Mouse (Mus musculus) activated CD4-positive, CD25-positive, alpha-beta regulatory T cell, adult 4 months (primary cell): ENCODE measurements around the gene Olfr263. TPM values are rescaled to one million over a fixed set of nuclear protein-coding genes. Genes with fewer than 3 reads are reported as not detected.
"Not testable (repeated sequence)": the region's sequence is repeated elsewhere in the genome, so short reads cannot be mapped to it uniquely, and the experiment has no call there.

Experiments used
- ATAC-seq: one replicate; pipeline ENCODE4 v1.8.0; 2017
- polyA plus RNA-seq, 2 experiments: library from polyadenylated mRNA; unstranded; fragments of 100-300 nt; shearing (Covaris generic); gene quantifications; one replicate each; pipeline ENCODE4 v1.2.1; 2017

The Olfr263 gene
- not detected for polyA plus RNA-seq

- ATAC-seq = not testable (repeated sequence)
These were observed at the start of gene Olfr263 for GRCm38 (mm10) chr13:21129339-21129738. Olfr263 (plus strand) TSS chr13:21129639.

- ATAC-seq = no peak
These were observed 46.8 kb upstream of the Olfr263 start for GRCm38 (mm10) chr13:21082686-21083085.

- ATAC-seq = no peak
These were observed 19.7 kb upstream of the Olfr263 start for GRCm38 (mm10) chr13:21109759-21110158.

GRCm38 (mm10) chr13:21110441-21110840 lies 19.0 kb upstream of the Olfr263 start:
- ATAC-seq = no peak

GRCm38 (mm10) chr13:21111183-21111582 lies 18.3 kb upstream of the Olfr263 start, which contains the start of gene Olfr1369-ps1:
Olfr1369-ps1 (plus strand) TSS chr13:21111483.
- ATAC-seq = not testable (repeated sequence)

GRCm38 (mm10) chr13:21114121-21114520 lies 15.3 kb upstream of the Olfr263 start:
- no peak for ATAC-seq

- no peak for ATAC-seq
These were observed 13.0 kb downstream of the Olfr263 start for GRCm38 (mm10) chr13:21142421-21142820.

- ATAC-seq = no peak
These were observed 16.3 kb downstream of the Olfr263 start, which contains the start of gene Olfr1368 for GRCm38 (mm10) chr13:21145767-21146166. Olfr1368 (minus strand) TSS chr13:21145867.

GRCm38 (mm10) chr13:21155888-21156287 lies 26.4 kb downstream of the Olfr263 start:
- ATAC-seq = no peak

GRCm38 (mm10) chr13:21158071-21158470 lies 28.6 kb downstream of the Olfr263 start:
- no peak for ATAC-seq

- peak; percentile 54 for ATAC-seq
These were observed 29.5 kb downstream of the Olfr263 start for GRCm38 (mm10) chr13:21158785-21159474.

GRCm38 (mm10) chr13:21159475-21159819 lies 30.0 kb downstream of the Olfr263 start:
- ATAC-seq = peak; percentile 16

- ATAC-seq = no peak
These were observed 30.6 kb downstream of the Olfr263 start for GRCm38 (mm10) chr13:21160041-21160511.

GRCm38 (mm10) chr13:21160657-21161590 lies 31.5 kb downstream of the Olfr263 start:
- peak; percentile 60 for ATAC-seq

- ATAC-seq = no peak
These were observed 32.2 kb downstream of the Olfr263 start for GRCm38 (mm10) chr13:21161591-21161990.

- no peak for ATAC-seq
These were observed 33.2 kb downstream of the Olfr263 start for GRCm38 (mm10) chr13:21162591-21162990.

GRCm38 (mm10) chr13:21166936-21167909 lies 37.8 kb downstream of the Olfr263 start:
- peak; percentile 19 for ATAC-seq

- peak; percentile 7 for ATAC-seq
These were observed 38.5 kb downstream of the Olfr263 start for GRCm38 (mm10) chr13:21167910-21168300.

- ATAC-seq = no peak
These were observed 39.1 kb downstream of the Olfr263 start for GRCm38 (mm10) chr13:21168371-21169011.

GRCm38 (mm10) chr13:21169121-21169656 lies 39.8 kb downstream of the Olfr263 start:
- ATAC-seq = no peak
